Mouse (Mus musculus) 3T3-L1 (cell line): Measurements from ENCODE around the gene Esrrg.
A peak's percentile ranks its signal among the peaks of the same experiment; 100 is the strongest.

ENCODE experiments used
- DNase-seq: peaks from one replicate; pipeline ENCODE4 v3.0.0-alpha.2; 2015; ENCODE audit warnings: low read depth, low spot score

Esrrg gene

DNA sequence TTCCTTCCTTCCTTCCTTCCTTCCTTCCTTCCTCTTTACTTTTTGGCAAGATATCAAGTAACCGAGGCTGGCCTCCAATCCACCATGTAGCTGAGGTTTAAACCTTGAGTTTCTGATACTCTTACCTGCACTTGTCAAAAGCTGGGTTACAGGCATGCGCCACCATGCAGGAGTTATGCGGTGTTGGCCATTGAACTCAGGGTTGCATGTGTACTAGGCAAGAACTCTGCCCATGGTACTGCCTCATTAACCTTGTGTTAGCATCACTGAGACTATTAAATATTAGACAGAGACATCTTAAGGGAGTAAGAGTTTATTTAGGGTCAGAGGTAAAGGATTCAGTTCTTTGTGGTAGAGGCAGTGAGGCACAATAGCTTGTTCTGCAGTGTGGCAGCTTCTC is 161.6 kb downstream of the Esrrg start:
- no peak for DNase-seq

DNA sequence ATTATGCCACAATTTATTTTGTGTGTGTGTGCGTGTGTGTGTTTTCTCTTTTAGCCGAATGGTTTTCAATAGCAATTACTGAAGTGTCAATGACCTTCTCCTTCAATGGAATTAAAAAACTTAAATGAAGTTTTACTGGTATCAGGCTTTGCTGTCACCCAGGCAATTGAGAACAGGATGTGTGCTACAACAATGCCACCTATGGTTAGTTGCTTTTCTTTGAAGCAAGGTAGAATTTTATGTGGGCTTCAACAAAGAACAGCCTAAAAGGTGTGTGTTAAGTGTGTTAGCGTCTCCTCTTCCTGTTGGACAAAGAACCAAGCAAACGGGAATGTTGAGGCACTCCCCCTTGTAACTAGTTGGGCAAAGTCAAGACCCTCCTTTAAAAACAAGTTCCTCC is 162.5 kb downstream of the Esrrg start:
- no peak for DNase-seq

DNA sequence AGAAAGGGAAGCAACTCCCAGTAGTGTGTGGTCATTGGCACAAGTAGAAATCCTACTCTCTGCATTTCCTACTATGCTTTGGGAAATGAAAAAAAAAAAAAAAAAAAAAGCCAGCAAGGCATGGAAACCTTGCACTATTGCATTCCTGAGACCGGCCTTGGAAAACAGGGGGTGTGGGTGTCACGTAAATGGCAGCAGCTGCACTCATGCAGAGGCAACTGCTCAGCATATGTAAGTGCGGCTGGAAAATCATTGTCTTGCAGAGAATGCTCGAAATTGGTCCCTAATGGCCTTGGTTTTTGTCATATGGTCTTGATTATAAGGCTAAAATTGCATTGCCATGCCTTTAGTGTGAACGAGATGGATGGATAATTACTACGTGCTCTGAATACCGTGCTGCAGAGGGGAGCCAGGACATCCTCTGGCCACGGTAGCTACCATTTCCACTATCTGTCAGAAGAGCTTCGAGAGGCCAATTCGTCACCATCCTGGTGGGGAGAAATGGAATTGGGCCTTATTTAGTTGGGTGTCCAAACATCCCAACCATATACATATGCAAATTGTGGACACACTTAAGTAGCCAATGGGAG is 171.1 kb downstream of the Esrrg start:
- DNase-seq, result no peak

DNA sequence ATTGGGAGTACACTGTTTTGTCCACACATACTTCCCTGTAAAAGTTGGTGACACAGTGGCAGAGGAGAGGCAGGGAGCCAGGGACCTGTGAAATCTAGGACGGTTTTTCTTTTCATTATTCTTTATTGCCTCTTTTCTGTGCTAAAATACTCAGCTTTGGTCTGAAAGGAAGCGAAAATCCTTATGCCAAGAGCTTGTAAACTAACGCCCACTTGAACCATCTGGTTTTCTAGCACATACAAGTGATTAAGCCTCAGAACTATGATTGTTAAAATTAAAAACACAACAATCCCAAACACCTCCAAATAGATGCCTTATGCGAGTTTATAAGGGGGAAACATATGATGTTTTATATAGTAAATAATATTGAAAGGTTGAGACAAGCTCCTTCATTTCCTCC is 176.6 kb downstream of the Esrrg start:
- no peak for DNase-seq

DNA sequence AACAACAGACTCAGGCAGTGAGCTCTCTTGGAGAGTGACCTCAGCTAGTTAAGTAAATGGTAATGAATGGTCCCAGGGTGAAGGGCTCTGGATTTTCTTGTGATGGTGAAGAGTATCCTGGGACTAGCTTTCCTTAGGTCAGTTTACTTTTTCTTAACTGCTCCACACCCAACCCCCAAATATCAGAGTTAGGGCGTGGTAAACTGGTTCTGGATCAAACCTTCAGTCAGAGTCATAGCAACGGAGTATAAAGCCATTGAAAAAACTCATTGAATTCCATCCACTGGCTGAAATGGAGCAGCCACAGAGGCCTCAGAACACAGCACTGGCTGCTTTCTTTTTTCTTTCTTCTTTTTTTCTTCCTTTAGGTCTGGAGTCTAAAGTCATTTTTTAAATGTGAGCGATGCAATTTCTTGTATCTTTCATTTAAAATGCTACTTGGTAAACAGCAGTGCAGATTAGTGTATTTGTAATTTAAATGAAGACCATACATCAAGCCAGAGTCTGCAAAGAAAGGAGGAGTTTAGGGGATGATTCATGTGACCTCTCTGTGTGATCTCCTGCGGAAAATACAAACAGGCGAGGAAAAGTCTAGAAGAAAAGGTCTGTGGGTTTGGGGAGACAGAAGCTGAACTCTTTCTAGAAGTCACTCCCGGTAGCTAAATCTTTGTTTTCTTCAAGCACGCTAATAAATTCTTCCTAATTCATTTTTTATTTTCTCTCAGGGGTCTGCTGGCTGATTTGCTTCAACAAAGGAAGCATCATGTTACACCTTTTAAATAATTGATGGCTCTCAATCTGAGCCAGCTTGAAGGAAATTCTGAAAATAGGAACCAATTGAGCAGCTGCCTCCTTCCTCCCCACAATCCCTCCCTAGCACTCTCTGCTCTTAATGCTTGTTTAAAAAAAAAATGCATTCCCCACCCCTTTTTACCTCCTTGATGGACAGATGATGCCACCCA is 178.7 kb downstream of the Esrrg start:
- no peak for DNase-seq

DNA sequence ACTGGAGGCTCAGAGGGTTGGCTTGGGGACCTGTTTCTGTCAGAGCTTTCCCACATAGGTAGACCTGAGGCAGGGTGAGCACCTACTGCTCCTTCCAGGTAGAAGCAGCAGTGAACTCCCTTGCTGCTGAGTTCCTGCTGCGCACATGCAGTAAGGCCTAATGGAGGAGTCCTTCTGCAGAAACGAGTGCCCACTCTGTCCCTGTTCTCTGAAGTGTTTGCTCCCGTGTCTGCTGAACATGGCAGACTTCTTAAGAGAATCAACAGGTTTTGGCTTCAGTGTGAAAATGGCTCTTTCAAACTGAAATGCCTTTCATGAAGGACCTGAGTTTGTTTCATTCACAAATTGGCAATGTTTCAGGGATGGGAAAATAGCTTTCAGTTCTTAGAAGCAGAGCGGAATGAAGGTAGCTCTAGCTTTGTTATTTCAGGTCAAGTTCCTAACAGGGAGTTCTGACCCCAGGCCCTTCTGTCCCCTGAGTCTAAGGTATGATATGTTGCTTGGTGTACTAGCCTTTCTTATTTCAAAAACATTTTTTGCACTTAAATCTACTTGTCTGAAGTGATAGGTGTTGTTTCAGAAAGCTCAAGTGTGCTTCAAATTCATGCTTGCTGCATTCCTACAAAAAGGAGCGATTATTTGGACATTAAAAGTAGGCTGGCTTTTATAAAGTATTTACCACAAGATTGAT is 185.8 kb downstream of the Esrrg start:
- DNase-seq, result no peak

DNA sequence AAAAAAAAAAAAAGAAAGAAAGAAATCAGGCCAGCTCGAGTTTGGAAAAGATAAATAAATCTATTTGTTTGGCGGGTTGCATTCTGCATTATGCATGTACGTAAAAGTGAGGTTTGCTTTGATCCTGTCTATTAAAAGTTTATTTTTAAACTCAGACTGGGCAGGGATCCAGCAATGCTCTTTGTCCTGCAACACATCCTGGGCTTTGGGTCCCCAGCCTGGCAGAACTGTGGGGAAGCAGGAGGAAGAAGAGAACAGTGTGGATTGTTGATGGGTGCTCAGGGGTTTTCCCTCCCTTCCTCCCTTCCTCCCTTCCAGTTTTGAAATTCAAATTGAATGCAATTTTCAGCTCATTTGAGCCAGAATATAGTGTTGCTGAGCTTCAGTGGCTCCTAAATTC is 187.0 kb downstream of the Esrrg start:
- no peak for DNase-seq

DNA sequence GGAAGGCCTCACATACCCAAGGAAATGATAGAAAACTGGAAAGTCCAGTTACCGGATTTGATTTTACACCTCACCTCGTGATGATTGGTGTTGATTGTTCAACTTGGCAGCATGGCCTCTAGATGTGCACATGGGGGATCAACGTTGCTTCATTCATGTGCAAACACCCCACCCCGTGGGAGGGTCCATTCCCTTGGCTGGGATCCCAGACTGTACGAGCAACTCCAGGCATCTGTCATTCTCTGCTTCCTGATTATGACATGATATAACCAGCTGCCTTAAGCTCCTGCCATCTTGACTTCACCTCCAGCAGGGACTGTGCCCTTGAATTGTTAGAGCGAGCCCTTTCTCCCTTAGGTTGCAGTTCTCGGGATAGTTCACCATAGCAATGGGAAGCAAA is 190.7 kb downstream of the Esrrg start:
- no peak for DNase-seq

DNA sequence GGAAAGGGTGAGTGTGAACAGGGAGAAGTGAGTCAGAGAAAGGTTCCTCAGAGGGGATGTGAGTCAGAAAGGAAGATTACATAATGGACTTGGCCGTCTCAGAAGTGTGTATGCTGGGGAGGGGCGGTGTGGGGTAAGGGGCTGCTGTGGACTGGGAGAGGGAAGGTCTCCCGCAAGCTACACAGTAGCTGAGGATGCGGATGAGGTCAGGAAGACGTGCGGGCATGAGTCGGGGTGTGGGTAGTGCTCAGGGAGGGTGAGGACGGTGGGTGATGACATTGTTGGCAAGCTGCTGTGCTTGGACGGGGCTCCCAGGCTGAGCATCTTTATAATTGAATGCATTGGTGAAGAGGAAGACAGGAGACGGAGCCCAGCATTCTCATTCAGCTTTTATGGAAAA is 192.2 kb downstream of the Esrrg start:
- DNase-seq, result peak; percentile 7

DNA sequence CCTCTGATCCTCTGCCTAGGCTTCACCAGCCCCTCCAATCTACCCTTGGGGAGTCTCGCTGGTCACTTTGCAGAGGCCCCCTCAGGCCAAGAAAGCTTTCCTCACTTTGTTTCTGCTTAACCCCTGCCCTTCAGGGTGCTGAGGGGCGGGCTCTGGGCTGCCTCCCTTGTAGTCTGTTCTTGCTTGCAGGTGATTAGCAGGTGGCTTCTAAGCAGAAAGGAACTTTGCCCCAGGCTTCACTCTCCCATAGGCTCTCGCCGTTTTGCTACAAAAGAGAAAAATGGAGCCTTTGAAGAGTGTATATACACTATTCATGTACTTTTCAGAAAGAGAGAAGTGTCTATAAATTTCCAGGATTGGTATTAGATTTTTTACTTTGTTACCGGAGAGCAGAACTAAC is 195.0 kb downstream of the Esrrg start:
- no peak for DNase-seq

DNA sequence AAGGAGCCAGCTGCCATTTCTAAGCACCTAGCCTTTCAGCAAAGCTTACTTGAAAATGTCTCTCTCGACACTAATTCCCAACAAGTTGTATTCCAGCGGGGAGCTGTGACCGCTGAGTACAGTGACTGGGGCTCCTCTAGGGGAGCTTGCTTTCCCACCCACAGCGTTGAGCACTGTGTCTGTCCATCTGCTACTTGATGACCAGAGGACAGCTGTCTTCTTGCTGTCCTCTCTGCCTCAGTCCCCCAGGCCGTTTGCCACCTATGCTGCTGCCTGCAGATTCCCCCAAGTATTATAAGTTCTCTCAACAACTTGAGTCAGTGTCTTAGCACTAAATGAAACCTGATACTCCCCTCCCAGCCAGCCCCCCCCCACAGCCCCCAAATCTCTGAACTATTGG is 195.4 kb downstream of the Esrrg start:
- DNase-seq, result no peak

DNA sequence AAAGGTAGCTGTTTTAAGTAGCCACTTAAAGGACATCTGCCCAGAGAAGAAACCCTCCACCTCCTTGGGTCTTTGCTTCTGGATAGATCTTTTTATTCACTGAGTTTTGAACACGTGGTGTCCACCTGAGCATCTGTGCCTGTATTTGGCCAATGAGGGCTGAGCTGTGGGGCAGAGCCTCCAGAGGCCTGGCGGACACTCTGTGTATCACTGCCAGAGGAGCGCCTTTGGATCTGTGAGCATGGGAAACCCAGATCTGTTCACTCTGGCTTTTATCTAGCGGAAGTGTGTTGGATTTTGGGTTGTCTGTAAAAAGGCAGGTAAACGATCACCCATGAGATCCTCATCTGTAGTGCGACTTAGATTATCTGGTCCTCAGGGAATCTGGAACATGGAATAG is 196.4 kb downstream of the Esrrg start:
- DNase-seq, result no peak

DNA sequence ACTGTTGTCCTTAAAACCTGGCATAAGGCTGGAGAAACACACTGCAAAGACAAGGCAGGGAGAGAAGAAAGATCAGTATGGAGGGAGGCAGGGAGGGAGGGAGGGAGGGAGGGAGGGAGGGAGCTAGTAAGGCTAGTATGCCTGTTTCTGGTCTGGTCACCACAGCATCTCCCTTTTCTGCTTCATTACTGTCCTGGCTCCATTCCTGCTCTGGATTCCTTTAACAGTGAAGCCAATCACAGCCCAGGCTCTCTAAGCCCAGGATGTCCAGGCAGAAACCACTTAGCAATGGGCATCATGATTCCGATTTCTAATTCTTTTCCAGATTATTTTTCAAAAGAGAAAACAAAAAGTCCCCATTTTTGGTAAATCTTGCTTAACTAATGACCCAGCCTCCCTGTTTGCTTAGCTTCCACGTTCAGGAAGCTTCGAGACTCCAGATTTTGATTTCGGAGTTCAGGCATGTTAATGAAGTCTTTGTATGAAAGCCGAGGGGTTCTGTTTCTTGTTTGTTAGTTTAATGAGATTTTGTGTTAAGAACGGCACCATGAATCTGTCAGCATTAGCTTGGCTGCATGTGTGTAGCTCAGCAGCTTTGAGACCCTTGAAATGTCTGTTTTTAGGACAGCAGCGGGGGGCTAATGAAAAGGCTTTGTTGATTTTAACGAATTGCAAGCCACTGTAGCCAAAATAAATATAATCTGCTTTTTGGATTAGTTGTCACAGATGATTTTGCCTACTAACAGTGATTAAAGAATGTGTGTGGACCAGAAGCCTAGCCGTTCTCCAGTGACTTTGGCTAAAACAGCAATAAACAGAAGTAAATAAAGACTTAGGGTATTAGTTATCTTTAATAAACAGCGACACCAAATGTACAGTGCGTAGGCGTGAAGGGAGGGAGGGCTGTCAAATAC is 199.1 kb downstream of the Esrrg start:
- no peak for DNase-seq

DNA sequence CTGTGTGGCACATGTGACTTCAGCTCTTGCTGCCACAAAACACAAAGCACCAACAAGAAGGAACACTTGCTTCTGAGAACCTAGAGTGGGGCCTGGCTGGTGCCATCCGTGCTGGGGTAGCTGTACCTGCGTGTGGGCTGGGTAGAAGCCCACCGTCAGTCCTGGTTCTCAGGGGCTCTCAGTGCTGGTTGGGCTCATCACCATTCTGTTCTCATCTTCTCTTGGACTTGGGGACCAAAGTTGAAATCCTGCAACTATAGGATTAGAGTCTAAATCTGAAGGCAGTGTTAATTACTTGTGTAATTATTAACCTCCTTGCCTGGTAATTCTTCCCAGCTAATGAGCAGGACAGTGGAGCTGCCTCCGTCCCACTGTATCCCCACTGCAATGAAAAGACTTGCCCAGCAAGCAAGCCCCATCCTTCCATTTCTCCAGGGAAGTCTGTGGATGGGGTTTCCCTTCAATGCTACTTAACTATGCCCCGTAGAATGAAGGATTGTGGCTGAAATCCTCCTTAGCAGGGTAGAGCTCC is 199.9 kb downstream of the Esrrg start:
- DNase-seq, result no peak

DNA sequence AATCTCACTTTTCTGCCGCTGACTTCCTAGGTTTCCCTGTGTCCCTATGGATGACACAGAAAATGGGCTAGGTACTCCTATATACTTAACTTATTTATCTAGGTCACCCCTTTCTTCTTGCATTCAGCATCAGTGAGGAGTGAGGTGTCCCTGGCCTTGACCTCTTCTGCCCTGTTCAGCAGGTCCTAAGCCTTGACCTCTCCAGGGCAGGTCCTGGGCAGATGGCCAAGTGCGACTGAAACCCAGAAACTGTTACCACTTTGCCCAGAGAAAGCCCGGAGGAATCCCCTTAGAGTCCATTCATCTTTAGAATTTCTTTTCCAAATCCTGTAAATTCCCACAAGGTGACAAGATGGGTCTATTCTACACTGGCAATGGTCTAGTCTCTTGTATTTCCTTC is 201.0 kb downstream of the Esrrg start:
- DNase-seq, result no peak

DNA sequence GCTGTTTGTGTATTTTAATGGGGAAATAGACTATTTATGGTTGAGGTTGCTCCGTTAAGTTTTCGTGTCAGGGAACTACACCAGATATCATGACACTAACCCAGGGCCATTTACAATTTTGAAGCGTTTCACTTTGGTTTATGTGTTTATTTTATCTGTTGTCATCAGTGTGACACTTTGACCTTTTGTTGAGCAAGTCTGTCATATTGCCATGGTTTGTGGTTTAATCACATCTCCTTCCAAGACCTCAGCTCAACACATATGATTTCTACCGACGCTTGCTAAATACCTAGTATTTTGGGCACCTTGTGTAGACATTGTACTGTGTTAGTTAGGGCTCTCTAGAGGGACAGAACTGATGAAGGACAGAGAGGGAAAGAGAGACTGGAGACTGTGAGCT is 210.8 kb downstream of the Esrrg start:
- DNase-seq, result no peak

DNA sequence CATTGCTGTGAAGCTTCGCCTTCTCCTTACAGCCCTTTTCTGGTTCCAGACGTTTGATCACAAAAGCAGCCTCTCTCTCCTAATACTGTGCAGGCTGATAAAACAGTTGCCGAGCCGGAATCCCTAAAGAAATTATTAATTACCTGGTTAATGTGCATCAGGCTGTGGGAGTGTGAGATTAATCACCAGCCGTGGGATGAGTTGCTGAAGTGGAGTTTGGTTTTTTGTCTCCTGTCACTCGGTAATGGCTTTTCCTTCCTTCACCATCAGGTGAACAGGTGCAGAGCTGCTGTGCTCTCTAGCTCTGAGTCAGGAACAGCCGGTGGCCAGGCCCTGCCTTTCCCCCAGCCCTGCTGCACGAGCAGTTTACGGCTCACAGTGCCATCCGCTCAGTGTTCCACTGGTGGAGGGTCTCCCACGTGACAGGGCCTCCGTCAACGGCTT is 212.8 kb downstream of the Esrrg start:
- DNase-seq, result no peak

DNA sequence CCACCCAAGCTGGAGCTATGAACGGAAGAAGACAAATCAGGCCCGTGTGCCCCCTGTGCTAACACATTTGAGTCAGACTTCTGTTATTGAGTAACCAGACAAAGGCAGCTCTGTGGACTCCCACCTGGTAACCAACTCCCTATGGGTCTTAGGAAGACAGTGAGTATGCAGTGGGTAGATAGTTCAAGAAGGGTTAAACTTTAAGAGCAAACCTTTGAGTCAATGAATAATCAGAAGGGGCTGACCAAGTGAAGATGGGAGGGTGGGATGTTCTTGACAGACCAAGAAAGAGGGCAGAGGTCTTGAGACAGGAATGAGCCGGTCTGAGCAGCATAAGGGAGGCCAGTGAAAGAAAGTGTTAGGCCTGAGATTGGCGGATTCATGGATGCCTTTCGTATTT is 214.8 kb downstream of the Esrrg start:
- no peak for DNase-seq

DNA sequence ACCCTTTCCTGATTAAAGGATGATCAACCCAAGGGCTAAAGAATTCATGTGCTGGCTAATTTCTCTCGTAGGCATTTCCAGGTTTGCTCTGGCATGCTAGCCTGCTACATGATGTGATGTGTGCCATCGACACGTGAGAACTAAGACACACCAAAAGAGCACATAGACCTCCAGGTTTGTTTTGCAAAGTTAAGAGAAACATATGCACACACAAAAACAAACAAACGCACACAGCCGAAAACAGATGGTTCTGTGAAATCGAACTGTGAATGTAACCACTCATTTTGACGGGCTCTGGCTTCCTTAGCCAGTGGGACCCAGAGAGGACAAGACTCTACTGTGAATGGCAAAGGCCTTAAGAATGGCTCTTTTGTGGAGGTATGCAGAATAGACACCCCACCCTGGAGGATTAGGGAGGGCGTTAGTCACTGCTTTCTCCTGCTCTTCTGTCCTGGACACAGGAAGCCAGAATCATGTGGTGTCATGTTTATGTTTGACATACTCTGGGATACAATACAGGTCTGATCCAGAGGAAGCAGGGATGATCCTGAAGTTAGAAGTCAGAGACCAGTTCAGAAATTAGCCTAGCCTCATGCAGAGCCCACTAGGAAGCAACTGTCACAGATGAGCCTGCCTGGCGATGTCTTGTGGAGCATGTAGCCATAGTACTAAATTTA is 217.0 kb downstream of the Esrrg start:
- DNase-seq, result no peak

DNA sequence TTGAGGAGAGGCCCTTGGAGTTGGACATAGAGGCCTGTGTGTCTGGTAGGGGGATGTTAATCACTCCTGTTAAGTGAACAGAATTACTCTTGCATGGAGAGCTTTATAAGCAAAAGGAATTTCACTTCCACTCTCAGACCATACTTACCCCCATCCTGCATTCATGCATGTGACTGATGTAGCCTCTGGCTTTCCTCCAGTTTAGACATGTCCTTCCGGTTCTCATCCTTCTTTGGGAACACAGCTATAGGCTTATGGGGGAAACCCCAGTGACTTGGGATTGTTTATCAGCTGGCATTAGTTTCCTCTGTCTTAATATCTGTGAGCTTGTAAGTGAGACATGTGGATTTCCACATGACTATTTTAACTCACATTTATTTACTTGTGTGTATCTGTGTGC is 217.5 kb downstream of the Esrrg start:
- DNase-seq, result no peak

DNA sequence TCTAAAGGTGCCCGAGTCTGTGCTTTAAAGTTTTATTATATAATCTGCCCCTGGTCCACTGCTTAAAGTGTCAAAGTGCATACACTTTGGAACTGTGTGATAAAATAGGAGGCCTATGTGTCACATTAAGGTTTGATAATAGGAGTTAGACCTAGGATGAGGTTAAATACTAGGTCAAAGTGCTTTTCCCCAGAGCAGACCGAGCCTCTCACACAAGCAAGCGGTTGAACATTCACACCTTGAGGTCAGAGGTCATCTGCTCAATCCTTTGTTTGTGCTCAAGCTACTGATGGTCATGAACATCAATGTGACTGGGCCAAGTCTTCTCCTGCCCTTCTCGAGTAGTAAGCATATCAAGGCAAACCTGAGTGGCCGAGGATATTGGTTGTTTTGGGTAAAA is 218.3 kb downstream of the Esrrg start:
- DNase-seq, result no peak
